Mouse (Mus musculus): ENCODE measurements around the gene Tec.

Gene Tec

DNA sequence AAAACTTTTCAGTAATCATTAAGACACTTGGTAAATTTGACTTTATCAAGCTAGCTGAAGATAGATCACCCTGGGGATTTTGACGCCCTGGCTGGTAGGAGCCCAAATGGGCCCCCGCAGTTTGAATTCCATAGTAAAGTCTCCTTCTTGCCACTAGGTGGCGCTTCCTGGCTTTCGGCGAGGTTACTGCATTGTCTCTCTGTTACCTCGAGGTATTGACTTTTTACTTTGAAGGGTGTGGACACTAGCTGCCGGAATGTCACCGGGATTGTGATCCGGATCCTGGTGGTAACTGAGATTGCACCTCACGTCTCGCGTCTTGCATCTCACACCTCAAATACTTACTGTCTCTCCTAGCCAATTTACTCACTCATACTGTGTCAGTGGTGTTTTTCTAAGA is 23.3 kb upstream of the Tec start:
- DNase-seq (ENCODE audit: low spot score in 2 of 2) = peak in 1 of 2 experiments; percentile 37

DNA sequence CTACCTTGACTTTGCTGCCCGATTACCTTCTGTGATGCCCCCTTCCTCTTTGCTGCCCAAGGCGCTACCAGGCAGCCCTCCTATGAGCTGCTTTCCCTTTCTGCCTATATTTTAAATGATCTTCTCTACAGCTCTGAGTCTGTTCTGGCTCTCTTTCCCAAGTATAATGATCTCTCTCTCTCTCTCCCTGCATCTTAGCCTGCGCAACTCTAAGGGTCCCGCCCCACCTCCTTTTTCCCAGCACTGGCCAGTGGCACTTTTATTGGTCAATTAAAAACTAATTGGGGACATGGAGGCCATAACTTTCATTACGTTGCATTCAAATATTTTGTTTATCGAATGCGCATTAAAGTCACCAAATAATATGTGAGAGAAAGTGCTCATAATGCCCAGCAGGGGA is 20.0 kb upstream of the Tec start:
- no peak for DNase-seq (ENCODE audit: low spot score in 2 of 2)

- DNase-seq (ENCODE audit: low spot score in 2 of 2) = no peak
Measured at GRCm38 (mm10) chr5:72886458-72887222, 18.4 kb upstream of the Tec start.

DNA sequence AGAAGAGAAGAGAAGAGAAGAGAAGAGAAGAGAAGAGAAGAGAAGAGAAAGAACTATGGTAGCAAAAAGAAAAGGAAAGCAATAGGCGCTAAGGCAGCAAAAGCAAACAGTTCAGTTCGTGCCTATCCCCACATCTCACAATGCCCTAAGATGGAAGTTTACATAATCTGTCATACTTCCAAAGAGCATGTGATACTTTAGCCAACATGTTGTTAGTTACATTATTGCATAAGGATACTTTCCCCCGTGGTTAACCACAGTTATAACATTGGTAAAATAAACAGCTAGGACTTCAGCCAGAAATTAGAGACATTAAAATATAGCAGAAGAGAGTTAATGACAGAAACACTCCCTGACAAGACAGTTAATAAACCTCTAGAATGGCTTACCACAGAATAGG is 15.4 kb upstream of the Tec start:
- DNase-seq (ENCODE audit: low spot score in 2 of 2) = no peak

DNA sequence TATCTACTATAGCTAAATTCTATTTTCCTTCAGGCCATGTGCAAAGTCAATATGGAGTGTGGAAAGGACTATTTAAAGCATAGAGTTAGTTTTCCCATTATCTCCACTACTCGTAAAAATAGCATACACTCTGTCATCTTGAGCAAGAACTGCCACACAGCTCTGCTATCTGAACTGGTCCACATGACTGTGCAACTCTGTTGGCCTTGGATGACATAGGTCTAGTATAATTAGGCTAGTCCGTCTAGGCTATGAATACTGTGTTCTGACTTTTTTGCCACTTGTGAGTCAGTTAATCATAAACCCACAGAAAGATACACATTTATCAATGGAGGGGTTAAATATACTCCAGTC is 14.1 kb upstream of the Tec start:
- DNase-seq (ENCODE audit: low spot score in 2 of 2) = no peak

- no peak for DNase-seq (ENCODE audit: low spot score in 2 of 2)
Measured at GRCm38 (mm10) chr5:72881748-72882411, 13.6 kb upstream of the Tec start.

GRCm38 (mm10) chr5:72879736-72880135 is 11.5 kb upstream of the Tec start:
- DNase-seq (ENCODE audit: low spot score in 2 of 2) = no peak

GRCm38 (mm10) chr5:72871114-72871513 is 2.8 kb upstream of the Tec start:
- DNase-seq (ENCODE audit: low spot score in 2 of 2) = no peak

GRCm38 (mm10) chr5:72869779-72870608 is 1.7 kb upstream of the Tec start:
- DNase-seq (ENCODE audit: low spot score in 2 of 2) = no peak

DNA sequence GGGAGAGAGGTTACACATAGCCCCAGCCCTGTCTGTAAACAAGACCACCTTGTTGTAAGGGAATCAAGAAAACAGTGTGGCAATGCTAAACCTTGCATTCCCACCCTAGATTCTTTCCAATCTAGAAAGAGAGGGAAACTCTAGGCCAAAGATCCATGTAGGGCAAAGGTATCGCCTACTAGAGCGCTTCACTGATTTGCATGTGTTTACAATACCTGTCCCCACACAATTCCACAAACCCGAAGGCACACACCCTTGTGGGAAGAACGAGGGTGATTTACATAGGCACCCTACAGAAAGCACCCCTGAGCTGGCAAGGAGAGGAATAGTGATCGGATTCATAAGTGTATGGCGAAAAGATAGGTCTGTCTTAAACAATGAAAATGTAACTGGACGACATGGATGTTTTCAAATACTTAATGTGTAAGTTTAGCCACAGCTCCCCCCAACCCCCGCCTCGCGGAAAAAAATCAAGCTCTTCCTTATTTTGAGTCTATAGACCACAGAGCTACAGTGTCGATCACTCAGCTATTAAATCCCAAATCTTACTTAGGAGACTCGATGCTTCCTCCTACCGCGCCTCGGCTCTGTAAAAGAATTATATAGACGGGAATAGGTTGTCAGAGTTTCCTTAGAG is 1.1 kb downstream of the Tec start:
- DNase-seq (ENCODE audit: low spot score in 2 of 2) = no peak

DNA sequence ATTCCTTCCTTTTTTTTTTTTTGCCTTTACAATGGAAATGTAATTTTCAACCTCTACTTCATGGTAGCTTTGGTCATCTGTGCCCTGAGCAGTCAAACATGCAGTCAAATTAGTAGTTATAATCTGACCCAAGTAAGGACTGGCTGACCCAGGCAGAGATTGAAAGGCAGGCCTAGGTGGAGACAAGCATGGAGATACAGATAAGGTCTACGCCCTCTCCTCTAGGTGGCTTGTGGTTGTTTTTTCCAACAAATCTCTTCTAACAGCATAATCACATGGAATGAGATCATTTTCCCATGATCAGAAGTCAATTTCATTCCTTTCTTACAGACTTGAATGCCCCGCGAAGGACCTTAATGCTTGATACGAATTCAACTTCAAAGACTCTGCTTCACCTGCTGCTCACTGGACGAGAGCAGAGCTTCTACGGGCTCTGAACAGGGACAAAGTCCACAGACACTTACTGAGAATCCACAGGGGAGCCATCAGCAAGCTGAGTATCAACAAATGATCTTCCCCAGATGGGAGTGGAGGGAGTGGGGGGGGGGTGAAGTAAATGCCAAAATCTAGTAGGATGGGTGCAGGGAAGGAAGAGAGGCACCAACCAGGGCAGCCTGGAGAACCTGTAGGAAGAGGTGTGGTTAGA is 1.9 kb downstream of the Tec start:
- DNase-seq (ENCODE audit: low spot score in 2 of 2) = no peak

DNA sequence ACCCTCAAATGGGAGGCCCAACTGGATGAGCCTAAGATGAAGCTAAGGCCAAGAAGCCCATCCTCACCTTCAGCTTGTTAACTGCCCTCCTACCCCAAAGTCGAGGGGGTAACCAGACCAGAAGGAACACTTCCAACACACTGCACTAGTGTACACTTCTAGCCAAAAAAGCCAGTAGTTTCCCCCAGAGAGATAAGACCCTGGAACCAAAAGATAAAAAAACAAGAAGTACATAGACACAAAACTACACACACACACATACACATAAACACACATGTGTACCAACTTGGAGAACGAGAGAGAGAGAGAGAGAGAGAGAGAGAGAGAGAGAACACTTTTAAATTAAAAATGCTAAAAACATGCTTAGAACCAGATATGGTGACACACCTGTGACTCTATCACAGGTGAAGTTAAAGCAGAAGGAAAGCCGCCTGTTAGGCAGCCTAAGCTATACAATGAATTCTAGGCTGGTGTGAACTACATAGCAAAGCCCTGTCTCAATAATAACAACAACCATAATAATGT is 3.6 kb downstream of the Tec start:
- no peak for DNase-seq (ENCODE audit: low spot score in 2 of 2)

DNA sequence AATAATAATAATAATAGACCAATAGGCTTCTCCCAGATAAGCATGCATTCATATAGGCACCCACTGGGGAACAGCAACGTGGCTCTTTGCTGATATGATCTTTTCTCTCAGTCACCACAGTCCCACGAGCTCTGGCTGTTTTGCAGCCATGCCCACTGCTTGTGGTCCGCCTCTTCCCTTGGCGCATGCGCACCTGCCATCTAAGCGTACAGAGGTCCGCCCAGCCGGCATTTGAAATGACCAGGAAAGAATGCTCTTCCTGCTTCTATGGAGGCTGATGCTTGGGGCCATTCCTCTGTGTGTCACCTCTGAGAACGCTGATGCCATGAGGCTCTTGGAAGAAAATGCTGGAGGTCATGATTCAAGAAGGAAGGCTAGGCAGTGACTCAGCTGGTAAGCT is 5.1 kb downstream of the Tec start:
- DNase-seq (ENCODE audit: low spot score in 2 of 2) = no peak

DNA sequence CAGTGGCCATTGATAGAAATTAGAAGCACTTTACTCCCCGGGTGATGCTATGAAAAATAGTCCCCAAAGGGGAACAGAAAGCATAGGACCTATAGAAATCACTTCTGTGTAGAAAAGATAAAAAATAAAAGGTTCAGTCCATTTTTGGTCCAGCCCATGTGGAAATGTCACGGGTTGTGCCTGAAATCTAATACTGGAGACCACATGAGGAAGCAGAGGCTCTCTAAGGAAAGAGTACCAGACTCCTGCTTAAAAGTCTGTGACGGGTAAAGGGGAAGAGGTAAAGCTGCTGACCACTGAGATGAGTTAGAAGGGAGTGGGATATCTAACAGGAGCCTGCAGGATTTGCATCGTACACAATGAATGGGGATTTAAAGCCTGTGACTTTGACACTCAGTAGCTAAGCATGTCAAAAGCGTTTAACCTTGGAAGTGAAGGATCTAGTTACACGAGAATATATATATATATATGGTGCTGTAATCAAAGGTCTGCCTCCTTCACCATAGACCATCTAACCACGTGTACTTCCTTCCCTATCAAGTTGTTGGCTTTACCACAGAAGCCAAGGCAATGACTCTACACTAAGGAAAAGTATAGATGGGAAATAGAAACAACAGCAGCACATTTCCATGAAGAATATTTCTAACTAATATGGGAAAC is 6.4 kb downstream of the Tec start:
- DNase-seq (ENCODE audit: low spot score in 2 of 2) = no peak

GRCm38 (mm10) chr5:72860899-72861298 is 7.4 kb downstream of the Tec start:
- no peak for DNase-seq (ENCODE audit: low spot score in 2 of 2)

DNA sequence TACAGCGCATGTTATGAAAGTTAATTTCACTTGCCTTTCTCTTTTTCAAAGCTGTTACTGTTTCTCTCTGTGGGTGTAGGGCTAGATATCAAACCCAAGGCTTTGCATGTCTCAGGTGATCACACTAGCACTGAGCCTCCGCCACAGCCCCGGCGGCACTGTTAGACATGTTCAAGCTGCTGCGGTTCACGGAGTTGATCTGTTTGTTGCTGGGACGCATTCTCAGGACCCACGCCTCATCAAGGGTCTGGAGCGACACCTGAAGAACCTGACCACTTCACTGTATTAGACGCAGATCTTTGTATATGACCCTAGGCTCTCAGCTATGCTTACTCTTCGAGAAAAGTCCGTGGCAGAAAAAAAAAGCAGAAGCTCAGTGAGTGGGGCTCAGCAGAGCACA is 10.0 kb downstream of the Tec start:
- no peak for DNase-seq (ENCODE audit: low spot score in 2 of 2)

DNA sequence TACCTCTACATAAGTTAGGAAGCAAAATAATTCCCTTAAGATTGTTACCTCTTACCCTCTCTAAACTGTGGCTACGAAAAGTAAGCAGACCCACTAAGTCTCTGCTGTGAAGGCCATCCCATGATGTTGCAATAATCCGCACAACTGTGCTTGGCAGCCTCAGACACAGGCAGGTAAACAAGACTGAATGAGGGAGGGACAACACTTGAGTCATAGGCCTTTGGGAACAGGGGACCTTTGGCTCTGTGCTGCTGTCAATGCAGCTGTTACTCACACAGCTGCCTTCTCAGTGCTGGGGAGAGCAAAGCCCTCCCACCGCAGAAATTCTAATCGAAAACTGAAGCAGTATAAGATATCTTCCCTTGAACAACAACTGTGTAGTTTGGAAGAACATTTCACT is 10.5 kb downstream of the Tec start:
- no peak for DNase-seq (ENCODE audit: low spot score in 2 of 2)

DNA sequence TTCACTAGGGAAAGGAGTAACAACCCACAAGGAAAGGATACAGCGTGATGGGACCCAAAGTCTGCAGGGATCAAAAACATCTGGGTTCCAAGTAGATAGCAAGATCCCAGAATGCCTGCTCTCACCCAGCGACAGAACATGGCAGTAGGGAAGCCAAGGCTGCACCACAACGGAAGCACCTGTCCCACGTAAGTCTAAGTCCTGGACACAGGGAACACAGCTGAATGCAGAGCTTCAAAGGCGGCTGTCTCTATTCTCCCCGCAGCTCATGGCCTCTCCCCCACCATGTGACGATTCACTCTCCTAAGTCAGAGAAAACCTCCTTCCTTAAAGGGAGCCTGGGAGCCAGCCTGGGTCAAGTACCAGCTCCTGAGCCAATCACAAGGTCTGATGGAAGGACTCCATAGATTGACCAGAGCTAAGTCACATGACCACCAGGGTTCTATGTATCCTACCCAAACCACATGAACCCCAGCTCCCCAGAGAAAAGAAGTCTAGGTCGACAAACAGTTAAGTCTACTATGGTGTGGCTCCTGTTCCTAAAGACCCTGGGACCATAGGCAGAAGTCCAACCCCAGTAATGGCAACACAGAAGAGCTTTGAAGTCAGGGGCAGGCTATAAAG is 11.9 kb downstream of the Tec start:
- DNase-seq (ENCODE audit: low spot score in 2 of 2) = no peak

- peak; percentile 47 to 85 for DNase-seq (ENCODE audit: low spot score in 2 of 2)
Measured at GRCm38 (mm10) chr5:72855685-72856124, 12.6 kb downstream of the Tec start.
